Mouse (Mus musculus): ENCODE results near the gene Npw.
A peak's percentile ranks its signal among the peaks of the same experiment; 100 is the strongest.
"Not testable (repeated sequence)": the region's sequence is repeated elsewhere in the genome, so short reads cannot be mapped to it uniquely, and the experiment has no call there.

Gene Npw

GRCm38 (mm10) chr17:24671346-24671745, 13.1 kb upstream of the Npw start:
- no peak for DNase-seq (ENCODE audit: low spot score)

GRCm38 (mm10) chr17:24670246-24670844, 12.1 kb upstream of the Npw start:
- DNase-seq (ENCODE audit: low spot score), result no peak

- peak; percentile 88 for DNase-seq (ENCODE audit: low spot score)
Measured at GRCm38 (mm10) chr17:24669545-24670245, 11.4 kb upstream of the Npw start, which contains the start of gene Zfp598. Gene Zfp598, plus strand, starts transcription at chr17:24669687.

GRCm38 (mm10) chr17:24669214-24669544, 10.9 kb upstream of the Npw start:
- not testable (repeated sequence) for DNase-seq (ENCODE audit: low spot score)

GRCm38 (mm10) chr17:24667416-24667815, 9.2 kb upstream of the Npw start:
- no peak for DNase-seq (ENCODE audit: low spot score)

GRCm38 (mm10) chr17:24667011-24667410, 8.8 kb upstream of the Npw start:
- not testable (repeated sequence) for DNase-seq (ENCODE audit: low spot score)

- DNase-seq (ENCODE audit: low spot score), result no peak
Measured at GRCm38 (mm10) chr17:24654969-24655368, 3.3 kb downstream of the Npw start.

- DNase-seq (ENCODE audit: low spot score), result no peak
Measured at GRCm38 (mm10) chr17:24653967-24654710, 4.1 kb downstream of the Npw start.

- no peak for DNase-seq (ENCODE audit: low spot score)
Measured at GRCm38 (mm10) chr17:24651835-24652234, 6.4 kb downstream of the Npw start.

GRCm38 (mm10) chr17:24650766-24651165, 7.5 kb downstream of the Npw start:
- DNase-seq (ENCODE audit: low spot score), result no peak

GRCm38 (mm10) chr17:24650070-24650616, 8.1 kb downstream of the Npw start, which contains the start of gene Slc9a3r2:
Gene Slc9a3r2, minus strand, starts transcription at chr17:24650327.
- no peak for DNase-seq (ENCODE audit: low spot score)

- no peak for DNase-seq (ENCODE audit: low spot score)
Measured at GRCm38 (mm10) chr17:24649581-24650069, 8.6 kb downstream of the Npw start.

GRCm38 (mm10) chr17:24648731-24649377, 9.4 kb downstream of the Npw start:
- DNase-seq (ENCODE audit: low spot score), result no peak

GRCm38 (mm10) chr17:24647493-24647892, 10.8 kb downstream of the Npw start:
- DNase-seq (ENCODE audit: low spot score), result no peak

GRCm38 (mm10) chr17:24646381-24646780, 11.9 kb downstream of the Npw start:
- DNase-seq (ENCODE audit: low spot score), result no peak

- DNase-seq (ENCODE audit: low spot score), result no peak
Measured at GRCm38 (mm10) chr17:24645916-24646315, 12.3 kb downstream of the Npw start.

GRCm38 (mm10) chr17:24644875-24645721, 13.2 kb downstream of the Npw start:
- DNase-seq (ENCODE audit: low spot score), result no peak

- no peak for DNase-seq (ENCODE audit: low spot score)
Measured at GRCm38 (mm10) chr17:24644030-24644715, 14.1 kb downstream of the Npw start.

GRCm38 (mm10) chr17:24642791-24643343, 15.4 kb downstream of the Npw start:
- DNase-seq (ENCODE audit: low spot score), result no peak

- DNase-seq (ENCODE audit: low spot score), result no peak
Measured at GRCm38 (mm10) chr17:24641944-24642343, 16.3 kb downstream of the Npw start.

All from left cerebral cortex, adult 11 months (tissue).